Mouse (Mus musculus) limb, embryonic 12.5 days (tissue): ENCODE data around the gene Gm30191. TPM values are rescaled to one million over a fixed set of nuclear protein-coding genes. Genes with fewer than 3 reads are reported as not detected.
"Not testable (repeated sequence)": the region's sequence is repeated elsewhere in the genome, so short reads cannot be mapped to it uniquely, and the experiment has no call there.

ENCODE experiments used
- ATAC-seq: fragments of 200-750 bp; cut with Nextera tagmentation; 2 replicates; pipeline ENCODE4 v1.8.0; 2017; ENCODE audit warnings: low read depth, moderate TSS enrichment; ENCODE audit not compliant: insufficient number of reproducible peaks, insufficient read depth, low FRiP score, low TSS enrichment
- H3K27ac ChIP-seq: fragments of 300-500 bp; sonication (generic); 2 replicates; pipeline ENCODE4 v1.5.1; 2016; ENCODE audit warnings: mild to moderate bottlenecking, moderate library complexity
- H3K27me3 ChIP-seq: fragments of 300-500 bp; sonication (generic); 2 replicates; pipeline ENCODE4 v1.6.1; 2016; ENCODE audit warnings: mild to moderate bottlenecking, moderate library complexity
- H3K36me3 ChIP-seq: fragments of 300-500 bp; sonication (generic); 2 replicates; pipeline ENCODE4 v1.6.1; 2016; ENCODE audit warnings: mild to moderate bottlenecking, moderate library complexity
- H3K4me1 ChIP-seq: fragments of 300-500 bp; sonication (generic); replicated peaks from 2 replicates; pipeline ENCODE4 v1.6.1; 2016
- H3K4me2 ChIP-seq: fragments of 300-500 bp; sonication (generic); 2 replicates; pipeline ENCODE4 v1.6.1; 2016; ENCODE audit warnings: mild to moderate bottlenecking, moderate library complexity
- H3K4me3 ChIP-seq: fragments of 300-500 bp; sonication (generic); replicated peaks from 2 replicates; pipeline ENCODE4 v1.5.1; 2016; ENCODE audit warnings: mild to moderate bottlenecking
- H3K9ac ChIP-seq: fragments of 300-500 bp; sonication (generic); replicated peaks from 2 replicates; pipeline ENCODE4 v1.6.1; 2016; ENCODE audit warnings: mild to moderate bottlenecking, moderate library complexity
- H3K9me3 ChIP-seq: fragments of 300-500 bp; sonication (generic); 2 replicates; pipeline ENCODE4 v1.6.1; 2016; ENCODE audit warnings: mild to moderate bottlenecking, moderate library complexity
- WGBS: fragments of 180-500 bp; shearing (Covaris S2); methylation state at CpG from one replicate; pipeline ENCODE4 v1.1.7; 2016; 5-methylcytosine and 5-hydroxymethylcytosine counted together
- polyA plus RNA-seq: library from polyadenylated mRNA; unstranded; fragments of >200 nt; fragmentation: Nextera tagmentation; extraction: Ambion mirVana; gene quantifications from 2 replicates; pipeline ENCODE4 v1.2.1, GENCODE M21; 2016

Gene Gm30191
- polyA plus RNA-seq, 1 experiment from 2014 or later: not detected

GRCm38 (mm10) chr4:134288397-134289256, 41.9 kb downstream of the Gm30191 start:
- no peak for ATAC-seq
- Histone ChIP-seq H3K9me3 (no peaks in the 10 kb centered on the region), H3K4me2 (peak overlapping the region; percentile 98), H3K27me3 (peaks cover 13% of the 10 kb centered on the region; the same call in 1 of the 2 replicates), H3K9ac (peak overlapping the region; percentile 98), H3K27ac (peak overlapping the region; percentile 100; the same call in 1 of the 2 replicates), H3K4me1 (peaks cover 22% of the 10 kb centered on the region), H3K4me3 (peak overlapping the region; percentile 98), H3K36me3 (peaks cover 14% of the 10 kb centered on the region)
- 23% methylated on average over 11 of the region's 11 CpGs for WGBS

DNA sequence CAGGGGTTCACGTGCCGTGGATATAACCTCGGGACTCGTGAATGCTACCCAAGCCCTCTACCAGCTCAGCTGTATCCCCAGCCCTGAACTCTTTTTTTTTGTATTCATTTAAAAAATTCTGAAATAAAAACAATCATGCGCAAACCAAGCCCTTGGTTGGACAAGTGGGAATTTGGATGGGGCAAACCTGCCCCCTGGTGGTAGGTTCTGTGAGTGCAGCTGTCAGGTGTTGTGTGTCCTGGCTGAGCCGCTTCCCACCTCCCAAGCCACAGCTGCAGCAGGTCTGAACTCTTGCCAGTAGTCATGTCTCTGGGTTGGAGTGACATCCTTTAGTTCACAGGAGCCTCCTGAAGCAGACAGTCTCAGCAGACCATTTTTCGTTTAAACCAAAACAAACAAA, 45.3 kb downstream of the Gm30191 start:
- Histone ChIP-seq H3K27ac (no peak overlapping the region), H3K9me3 (peaks cover 4% of the 10 kb centered on the region; the same call in 1 of the 2 replicates), H3K4me1 (peaks cover 13% of the 10 kb centered on the region), H3K9ac (no peak overlapping the region), H3K4me3 (no peak overlapping the region), H3K4me2 (no peak overlapping the region), H3K36me3 (no peaks in the 10 kb centered on the region), H3K27me3 (peaks cover 20% of the 10 kb centered on the region; the same call in 1 of the 2 replicates)
- no peak for ATAC-seq
- WGBS: 23% methylated on average over 7 of the region's 7 CpGs

- Histone ChIP-seq H3K36me3 (no peaks in the 10 kb centered on the region), H3K4me1 (peaks cover 11% of the 10 kb centered on the region), H3K4me2 (no peak overlapping the region), H3K27ac (no peak overlapping the region), H3K4me3 (no peak overlapping the region), H3K27me3 (peaks cover 20% of the 10 kb centered on the region; the same call in 1 of the 2 replicates), H3K9ac (no peak overlapping the region), H3K9me3 (peaks cover 4% of the 10 kb centered on the region; the same call in 1 of the 2 replicates)
- no peak for ATAC-seq
- WGBS: 72% methylated on average over 18 of the region's 18 CpGs
Measured at GRCm38 (mm10) chr4:134293061-134293691, 46.4 kb downstream of the Gm30191 start.

- no peak overlapping the region for H3K4me2 ChIP-seq
- H3K36me3 ChIP-seq: no peaks in the 10 kb centered on the region
- H3K27ac ChIP-seq: no peak overlapping the region
- no peak overlapping the region for H3K9ac ChIP-seq
- no peak for ATAC-seq
- H3K4me1 ChIP-seq: peaks cover 5% of the 10 kb centered on the region
- WGBS: 61% methylated on average over 9 of the region's 9 CpGs
- peaks cover 4% of the 10 kb centered on the region; the same call in 1 of the 2 replicates for H3K9me3 ChIP-seq
- no peak overlapping the region for H3K4me3 ChIP-seq
- peaks cover 20% of the 10 kb centered on the region; the same call in 1 of the 2 replicates for H3K27me3 ChIP-seq
Measured at GRCm38 (mm10) chr4:134293692-134294163, 47.0 kb downstream of the Gm30191 start.

DNA sequence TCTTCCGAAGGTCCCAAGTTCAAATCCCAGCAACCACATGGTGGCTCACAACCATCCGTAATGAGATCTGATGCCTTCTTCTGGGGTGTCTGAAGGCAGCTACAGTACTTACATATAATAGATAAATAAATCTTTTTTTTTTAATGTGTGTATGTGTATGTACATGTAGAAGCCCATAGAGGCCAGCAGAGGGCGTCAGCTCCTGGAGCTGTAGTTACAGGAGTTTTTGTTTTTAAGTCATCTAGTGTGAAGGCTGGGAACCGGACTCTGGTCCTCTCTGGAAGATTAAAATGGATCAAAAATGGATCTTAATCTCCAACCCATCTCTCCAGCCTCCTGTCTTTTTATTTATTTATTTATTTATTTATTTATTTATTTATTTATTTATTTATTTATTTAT, 49.4 kb downstream of the Gm30191 start:
- WGBS: 85% methylated on average over 4 of the region's 4 CpGs
- not testable (repeated sequence) for ATAC-seq, H3K36me3 ChIP-seq

GRCm38 (mm10) chr4:134296523-134296922, 49.8 kb downstream of the Gm30191 start:
- Histone ChIP-seq H3K4me2 (no peak overlapping the region), H3K4me3 (no peak overlapping the region), H3K4me1 (no peaks in the 10 kb centered on the region), H3K27me3 (peaks cover 23% of the 10 kb centered on the region), H3K9ac (no peak overlapping the region), H3K36me3 (no peaks in the 10 kb centered on the region), H3K9me3 (peaks cover 4% of the 10 kb centered on the region; the same call in 1 of the 2 replicates), H3K27ac (no peak overlapping the region)
- no peak for ATAC-seq
- WGBS: 88% methylated on average over 4 of the region's 4 CpGs

More for the DNA sequence above, 49.4 kb downstream of the Gm30191 start:
- H3K27ac ChIP-seq, H3K9me3 ChIP-seq, H3K9ac ChIP-seq, H3K4me3 ChIP-seq, H3K4me1 ChIP-seq, H3K4me2 ChIP-seq: not testable (repeated sequence)
- peaks cover 23% of the 10 kb centered on the region for H3K27me3 ChIP-seq

GRCm38 (mm10) chr4:134297369-134297768, 50.6 kb downstream of the Gm30191 start:
- Histone ChIP-seq H3K9ac (no peak overlapping the region), H3K4me3 (no peak overlapping the region), H3K4me1 (no peaks in the 10 kb centered on the region), H3K27me3 (peaks cover 22% of the 10 kb centered on the region), H3K27ac (no peak overlapping the region), H3K36me3 (no peaks in the 10 kb centered on the region), H3K9me3 (peaks cover 4% of the 10 kb centered on the region; the same call in 1 of the 2 replicates), H3K4me2 (no peak overlapping the region)
- WGBS: 92% methylated on average over 8 of the region's 8 CpGs
- no peak for ATAC-seq

DNA sequence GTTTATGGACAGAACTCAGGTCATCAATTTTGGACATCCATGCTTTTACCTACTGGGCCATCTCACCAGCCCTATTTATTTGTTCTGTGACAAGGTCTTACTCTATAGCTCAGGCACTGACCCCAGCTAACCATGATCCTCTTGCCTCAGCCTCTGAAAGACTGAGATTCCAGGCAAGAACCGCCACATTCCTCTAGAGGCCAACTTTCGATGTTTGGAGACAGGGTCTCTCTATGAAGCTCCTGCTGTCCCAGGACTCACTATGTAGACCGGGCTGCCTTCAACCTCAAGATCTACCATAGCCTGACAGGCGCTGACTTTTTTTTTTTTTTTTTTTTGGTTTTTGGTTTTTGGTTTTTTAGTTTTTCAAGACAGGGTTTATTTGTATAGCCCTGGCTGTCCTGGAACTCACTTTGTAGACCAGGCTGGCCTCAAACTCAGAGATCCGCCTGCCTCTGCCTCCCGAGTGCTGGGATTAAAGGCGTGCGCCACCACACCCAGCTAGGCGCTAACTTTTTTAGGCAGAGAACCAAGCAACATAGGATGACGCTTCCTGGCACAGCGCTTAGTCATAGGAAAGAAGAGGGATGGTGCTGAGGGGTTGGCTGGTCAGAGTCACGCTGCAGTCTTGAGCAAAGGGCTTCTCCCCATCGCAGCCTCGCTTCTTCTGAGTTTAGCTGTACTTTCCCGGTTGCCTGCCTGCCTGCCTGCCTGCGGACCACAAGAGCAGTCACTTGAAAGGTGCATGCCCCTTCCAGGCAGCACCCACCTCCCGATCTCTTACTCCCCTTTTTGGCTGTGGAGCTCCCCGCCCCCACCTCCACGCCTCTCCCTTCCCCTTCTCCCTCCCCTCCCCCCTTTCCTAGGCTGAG, 52.1 kb downstream of the Gm30191 start:
- Histone ChIP-seq H3K27ac (no peak overlapping the region), H3K4me3 (no peak overlapping the region), H3K4me1 (no peaks in the 10 kb centered on the region), H3K9ac (no peak overlapping the region), H3K36me3 (no peaks in the 10 kb centered on the region), H3K9me3 (peaks cover 4% of the 10 kb centered on the region; the same call in 1 of the 2 replicates), H3K4me2 (no peak overlapping the region), H3K27me3 (peaks cover 8% of the 10 kb centered on the region)
- no peak for ATAC-seq
- WGBS: 74% methylated on average over 19 of the region's 19 CpGs

DNA sequence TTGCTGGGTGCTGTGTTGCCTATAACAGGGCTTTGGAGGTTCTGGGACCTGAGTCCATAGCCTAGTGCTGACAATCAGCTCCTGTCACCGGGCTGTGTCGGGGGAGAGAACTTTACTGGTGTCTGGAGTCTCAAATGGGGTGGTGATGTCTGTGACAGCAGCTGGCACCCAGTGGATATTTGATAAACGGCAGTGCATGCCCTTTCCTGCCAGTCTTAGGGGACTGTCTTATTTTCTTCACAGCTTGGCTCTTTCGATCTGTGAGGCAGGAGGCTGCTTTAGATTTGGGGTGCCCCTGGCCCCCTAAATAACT, 52.7 kb downstream of the Gm30191 start:
- H3K27me3 ChIP-seq: peaks cover 6% of the 10 kb centered on the region
- H3K9ac ChIP-seq: no peak overlapping the region
- no peak overlapping the region for H3K4me3 ChIP-seq
- WGBS: 57% methylated on average over 4 of the region's 4 CpGs
- H3K36me3 ChIP-seq: no peaks in the 10 kb centered on the region
- H3K4me1 ChIP-seq: no peaks in the 10 kb centered on the region
- H3K4me2 ChIP-seq: no peak overlapping the region
- ATAC-seq: no peak
- H3K27ac ChIP-seq: no peak overlapping the region
- peaks cover 4% of the 10 kb centered on the region; the same call in 1 of the 2 replicates for H3K9me3 ChIP-seq
